Mouse (Mus musculus): Measurements from ENCODE around the gene Gm21188.
"Not testable (repeated sequence)": the region's sequence is repeated elsewhere in the genome, so short reads cannot be mapped to it uniquely, and the experiment has no call there.

Gene Gm21188

DNA sequence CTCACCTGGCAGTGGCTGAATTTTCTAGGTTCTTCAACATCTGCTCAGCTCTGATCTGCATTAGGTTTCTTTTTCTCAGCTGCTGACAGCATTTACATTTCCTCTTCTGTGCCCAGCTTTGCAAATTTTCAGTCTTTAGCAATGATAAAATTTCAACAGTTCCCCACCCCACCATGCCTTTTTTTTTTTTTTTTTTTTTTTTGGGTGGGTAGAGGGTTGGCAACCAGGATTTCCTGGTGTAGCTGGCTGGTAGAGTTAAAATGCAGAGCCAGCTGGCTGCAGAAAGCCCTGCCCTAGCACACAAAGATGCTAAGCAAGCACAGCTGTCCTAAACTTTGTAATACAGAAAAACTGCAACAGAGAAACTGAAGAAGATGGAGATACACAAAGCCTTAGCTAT lies at the start of gene Gm21188:
Gene Gm21188, minus strand, starts transcription at position 110 of the 400 bp plus-strand sequence.
- DNase-seq = not testable (repeated sequence)

DNA sequence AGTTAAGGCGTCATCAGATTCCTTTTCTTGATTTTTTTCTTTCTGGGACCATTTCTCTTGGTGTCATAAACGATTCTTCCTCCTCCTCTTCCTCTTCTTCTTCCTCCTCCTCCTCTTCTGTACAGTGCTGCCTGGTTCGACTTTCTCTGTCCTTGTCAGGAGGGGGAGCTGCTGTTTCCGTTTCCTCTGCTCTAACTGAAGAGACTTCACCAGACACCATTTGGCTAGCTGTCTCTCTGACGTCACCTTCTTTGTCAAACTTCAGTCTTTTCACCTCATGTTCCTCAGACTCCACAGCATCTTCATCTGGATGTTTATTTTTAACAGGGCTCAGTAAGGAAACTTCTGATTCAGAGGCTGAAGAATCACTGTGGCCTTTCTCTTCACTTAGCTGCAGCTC lies 47.3 kb upstream of the Gm21188 start:
- not testable (repeated sequence) for DNase-seq

DNA sequence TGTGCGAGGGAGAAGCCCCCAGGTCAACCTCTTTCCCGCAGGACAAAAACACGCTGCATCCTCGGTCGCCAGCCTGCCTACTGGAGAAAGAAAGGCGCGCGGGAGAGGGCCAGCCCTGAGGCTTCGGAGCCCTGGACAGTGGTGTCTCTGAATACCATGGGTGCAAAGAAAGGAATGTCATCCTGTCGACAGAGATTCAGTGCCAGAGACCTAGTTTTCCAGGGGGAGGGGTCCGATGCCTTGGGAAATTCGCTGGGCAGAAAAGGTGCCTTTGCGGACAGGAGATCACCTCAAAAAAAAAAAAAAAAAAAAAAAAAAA lies 44.9 kb upstream of the Gm21188 start:
- DNase-seq = not testable (repeated sequence)

DNA sequence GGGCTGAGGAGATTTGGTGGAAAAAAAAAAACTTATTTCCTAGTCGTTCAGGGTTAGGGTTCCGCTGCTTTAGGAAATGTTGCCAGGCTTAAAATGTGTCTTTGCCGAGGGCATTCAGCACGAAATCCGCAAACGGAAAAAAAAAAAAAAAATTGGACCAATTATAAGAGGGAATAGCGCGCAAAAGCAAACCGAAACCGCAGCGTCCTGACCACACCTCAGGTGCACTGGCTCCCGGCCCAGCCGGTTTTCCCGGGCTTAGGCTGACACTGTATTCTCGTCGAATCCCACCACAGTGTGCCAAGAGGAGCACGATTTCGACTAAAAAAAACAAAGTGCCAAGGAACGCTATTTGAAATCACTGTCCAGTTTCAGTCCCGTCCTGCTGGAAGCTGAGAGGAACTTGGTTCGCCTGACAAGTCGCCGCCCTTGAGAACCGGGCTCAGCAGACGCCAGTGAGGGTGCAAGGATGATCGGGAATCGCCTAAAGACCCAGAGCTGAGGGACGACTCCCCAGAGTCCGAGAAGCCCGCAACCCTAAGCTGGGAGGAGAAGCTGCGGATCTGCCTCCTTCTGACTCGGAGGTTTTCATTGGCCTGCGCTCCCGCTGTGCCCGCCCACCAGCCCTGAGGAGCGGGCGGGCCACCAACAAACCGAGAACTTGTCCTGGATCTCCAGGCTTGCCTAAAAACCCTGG lies 44.4 kb upstream of the Gm21188 start:
- DNase-seq = peak in 1 of 2 experiments; percentile 22

DNA sequence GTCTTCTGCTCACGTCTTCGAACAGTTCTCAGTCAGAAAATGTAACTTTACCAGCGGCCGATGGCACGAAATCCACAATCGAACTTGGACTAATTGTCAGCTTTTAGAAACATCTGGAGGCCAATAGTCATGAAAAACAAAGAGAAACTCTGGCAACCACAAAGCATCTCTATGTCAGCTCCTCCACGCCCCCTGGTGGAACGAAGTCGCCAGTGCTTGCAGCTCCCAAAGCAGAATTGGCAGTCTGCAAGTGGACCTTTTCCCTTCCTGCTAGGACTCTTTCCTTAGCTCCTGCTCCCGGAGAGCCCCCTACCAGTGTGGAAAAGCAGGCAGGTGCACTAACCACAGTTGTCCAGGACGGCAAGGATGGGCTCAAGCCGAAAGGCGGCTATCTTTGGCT lies 41.0 kb upstream of the Gm21188 start:
- not testable (repeated sequence) for DNase-seq

DNA sequence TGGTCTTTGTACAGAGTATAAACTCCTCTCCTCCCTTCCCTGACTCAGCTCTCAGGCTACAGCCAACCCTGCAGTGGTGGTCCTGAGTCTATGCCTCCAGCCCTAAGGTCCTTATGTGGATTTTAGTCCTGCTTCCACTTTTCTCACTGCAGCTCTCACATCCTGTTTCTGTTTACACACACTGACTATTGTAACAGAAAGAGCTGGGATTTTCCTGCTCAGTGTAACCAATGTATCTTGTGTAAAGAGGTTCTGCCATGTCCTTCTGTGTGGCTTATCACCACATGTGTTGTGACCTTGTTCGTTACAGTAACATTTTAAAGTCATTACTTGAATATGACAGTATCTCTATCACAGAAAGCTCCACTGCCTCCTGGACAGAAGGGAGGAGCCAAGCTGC lies 27.6 kb upstream of the Gm21188 start:
- not testable (repeated sequence) for DNase-seq

DNA sequence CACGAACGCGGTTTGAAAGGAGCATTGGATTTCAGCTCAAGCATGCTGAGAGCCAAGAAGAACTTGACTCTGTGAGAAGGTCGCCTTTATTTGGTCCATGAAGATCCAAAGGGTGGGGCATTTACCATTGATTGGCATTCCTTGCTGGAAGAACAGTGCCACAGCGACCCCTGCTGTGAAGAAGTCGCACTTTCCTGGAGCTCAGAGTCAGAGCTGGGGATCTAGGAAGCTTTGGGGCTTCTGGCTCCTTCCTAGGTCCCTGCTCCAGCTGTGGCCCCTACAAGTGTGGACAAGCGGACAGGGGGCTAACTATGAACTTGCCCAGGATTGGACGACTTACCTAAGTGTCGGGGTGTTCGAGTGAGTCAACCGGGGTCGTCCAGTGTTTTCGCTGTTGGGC lies 18.9 kb upstream of the Gm21188 start:
- not testable (repeated sequence) for DNase-seq

DNA sequence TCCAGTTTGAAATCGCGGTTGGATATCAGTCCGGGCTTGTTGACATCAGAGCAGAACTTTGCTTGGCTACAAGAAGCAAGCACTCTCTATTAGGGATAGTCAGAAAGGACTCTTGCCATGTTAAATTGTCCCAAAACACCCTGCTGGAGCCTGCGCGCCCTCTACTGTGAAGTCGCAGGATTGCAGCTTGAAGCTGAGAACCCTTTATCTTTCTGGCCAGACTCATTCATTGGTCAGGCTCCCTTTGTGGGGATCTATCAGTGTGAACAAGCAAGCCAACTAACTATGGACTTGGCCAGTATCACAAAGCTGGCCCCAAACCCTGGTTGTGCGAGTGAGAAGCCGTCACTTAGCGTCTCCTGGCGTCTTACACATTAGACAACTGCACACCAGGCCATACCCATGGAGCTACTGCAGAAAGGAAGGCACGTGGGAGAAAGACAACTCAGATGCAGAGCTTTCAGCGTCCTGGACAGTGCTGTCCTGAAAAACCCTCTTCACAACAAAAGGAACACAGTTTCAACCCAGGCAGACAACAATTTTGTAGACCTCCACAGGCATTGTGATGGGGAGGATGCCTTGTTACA lies 18.1 kb upstream of the Gm21188 start:
- DNase-seq = not testable (repeated sequence)

DNA sequence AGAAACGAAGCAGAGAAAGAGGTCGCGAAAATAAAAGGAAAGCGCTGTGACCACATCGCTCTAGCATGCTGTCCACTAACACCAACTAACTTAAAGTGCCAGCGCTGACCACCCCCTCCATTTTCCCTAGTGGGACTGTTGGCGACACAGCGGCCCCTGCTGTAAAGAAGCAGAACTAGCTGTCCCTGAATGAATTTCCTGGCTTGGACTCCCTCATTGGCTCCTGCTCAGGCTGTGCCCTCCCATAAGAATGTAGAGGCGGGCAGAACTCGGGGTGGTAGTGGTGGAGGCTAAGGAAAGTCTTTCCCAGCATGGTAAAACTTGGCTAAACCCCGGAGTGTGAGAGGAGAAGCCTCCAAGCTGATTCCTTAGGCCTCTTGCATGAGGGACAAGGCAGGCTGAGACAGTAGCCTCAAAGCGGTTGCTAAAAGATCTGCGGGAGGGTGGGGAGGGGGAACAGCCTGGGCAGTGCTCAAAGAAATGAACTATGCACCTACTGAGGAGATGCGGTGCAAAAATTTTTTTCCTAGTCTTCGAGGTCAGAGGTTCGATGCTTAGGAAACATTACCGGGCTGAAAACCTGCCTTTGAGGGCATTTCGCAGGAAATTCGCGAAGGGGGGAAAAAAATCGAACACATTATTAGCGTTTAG lies 11.6 kb upstream of the Gm21188 start:
- DNase-seq = not testable (repeated sequence)

DNA sequence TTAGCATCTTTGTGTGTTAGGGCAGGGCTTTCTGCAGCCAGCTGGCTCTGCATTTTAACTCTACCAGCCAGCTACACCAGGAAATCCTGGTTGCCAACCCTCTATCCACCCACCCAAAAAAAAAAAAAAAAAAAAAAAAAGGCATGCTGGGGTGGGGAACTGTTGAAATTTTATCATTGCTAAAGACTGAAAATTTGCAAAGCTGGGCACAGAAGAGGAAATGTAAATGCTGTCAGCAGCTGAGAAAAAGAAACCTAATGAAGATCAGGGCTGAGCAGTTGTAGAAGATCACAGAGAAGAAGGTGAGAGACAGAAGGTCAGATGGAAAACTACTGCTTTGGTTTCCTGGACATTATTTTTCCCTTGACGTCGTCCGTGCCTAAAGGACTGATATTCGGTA lies 10.9 kb upstream of the Gm21188 start:
- DNase-seq = not testable (repeated sequence)

DNA sequence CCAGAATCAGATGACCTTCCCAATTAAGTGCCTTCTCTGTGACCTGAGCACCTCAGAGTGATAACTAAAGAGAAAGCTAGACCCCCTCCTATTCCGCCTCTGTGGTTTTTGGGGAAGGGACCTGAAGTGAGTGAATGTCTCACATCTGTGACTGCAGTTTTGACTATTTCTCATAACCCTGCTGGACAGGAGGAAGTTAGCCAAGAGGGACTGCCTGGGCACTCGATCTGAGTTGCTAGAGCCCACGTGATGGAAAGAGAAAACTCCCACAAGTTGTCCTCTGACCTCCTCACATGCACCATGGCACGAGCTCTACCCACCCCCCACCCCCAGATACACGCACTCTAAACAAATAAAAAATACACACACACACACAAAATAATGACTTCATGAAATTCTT lies 3.4 kb downstream of the Gm21188 start:
- not testable (repeated sequence) for DNase-seq

DNA sequence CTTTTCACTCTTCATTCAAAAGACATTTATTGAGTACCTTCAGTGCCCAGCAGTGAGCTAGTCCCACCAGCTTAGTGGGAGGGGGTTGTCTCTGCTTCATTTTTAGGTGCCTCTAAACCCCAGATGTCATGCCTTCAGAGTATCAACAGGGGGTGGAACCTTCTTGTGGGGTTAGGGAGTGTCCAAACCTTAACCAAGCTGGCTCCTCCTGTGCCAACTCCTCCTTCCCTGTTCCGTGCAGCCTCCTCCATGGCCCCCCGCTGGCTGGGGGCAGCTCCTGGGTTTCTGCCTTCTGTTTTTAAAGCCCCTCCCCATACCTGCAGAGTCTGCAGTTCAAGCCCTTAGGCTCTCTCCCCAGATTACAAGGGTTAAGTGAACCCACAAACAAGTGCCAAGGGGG lies 3.8 kb downstream of the Gm21188 start:
- DNase-seq = not testable (repeated sequence)

DNA sequence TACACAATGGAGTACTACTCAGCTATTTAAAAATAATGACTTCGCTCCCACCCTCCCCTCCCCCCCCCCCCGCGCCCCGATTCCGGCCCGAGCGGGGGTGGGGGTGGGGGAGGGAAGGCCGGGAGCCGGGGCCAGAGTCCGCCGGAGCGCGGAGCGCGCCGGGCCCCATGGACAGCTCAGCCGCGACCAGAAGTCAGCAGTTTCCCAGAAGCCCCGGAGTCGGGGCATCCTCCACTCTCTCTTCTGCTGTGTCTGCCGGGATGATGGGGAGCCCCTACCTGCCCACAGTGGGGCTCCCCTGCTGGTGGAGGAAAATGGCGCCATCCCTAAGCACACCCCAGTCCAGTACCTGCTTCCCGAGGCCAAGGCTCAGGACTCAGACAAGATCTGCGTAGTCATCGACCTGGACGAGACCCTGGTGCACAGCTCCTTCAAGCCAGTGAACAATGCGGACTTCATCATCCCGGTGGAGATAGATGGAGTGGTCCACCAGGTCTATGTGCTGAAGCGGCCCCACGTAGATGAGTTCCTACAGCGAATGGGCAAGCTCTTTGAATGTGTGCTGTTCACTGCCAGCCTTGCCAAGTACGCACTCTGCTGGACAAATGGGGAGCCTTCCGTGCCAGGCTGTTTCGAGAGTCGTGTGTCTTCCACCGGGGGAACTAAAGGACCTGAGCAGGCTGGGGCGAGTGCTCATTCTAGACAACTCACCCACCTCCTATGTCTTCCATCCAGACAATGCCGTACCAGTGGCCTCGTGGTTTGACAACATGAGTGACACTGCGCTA lies 5.4 kb downstream of the Gm21188 start:
- DNase-seq = not testable (repeated sequence)

DNA sequence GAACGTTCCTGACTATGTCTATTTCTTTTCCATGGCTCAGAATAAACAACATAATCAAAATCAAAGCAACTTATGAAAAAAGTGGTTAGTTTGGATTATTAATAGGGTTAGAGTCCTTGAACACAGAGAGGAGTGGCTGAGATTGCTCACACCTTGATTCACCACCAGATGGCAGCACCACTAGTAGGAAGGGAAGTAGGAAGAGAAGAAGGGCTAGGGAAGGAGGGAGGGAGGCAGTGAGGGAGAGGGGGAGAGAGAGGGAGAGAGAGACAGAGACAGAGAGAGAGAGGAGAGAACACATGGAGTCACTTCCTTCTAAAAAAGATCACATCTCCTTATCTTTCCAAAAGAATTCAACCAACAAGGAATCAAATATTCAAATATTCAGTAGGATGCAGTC lies 10.8 kb downstream of the Gm21188 start:
- peak in 1 of 2 experiments; percentile 73 for DNase-seq

DNA sequence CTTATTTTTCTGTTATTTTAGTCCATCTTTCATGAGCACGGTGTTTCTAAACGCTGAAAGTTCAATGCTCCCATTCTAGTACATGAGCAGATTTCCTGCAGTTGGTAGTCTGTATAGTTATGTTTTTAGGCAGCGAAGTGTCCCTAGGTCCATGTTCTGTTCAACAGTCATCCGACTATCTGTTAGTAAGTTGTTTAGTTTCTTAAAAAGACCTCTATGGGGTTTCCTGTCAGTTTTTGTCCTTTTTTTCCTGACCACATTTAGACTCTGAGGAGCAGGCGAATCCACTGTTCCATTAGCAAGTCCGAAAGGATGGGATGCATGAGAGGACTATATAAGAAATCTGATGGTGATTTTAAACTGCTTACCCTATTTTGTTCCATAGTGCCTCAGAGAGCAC lies 14.1 kb downstream of the Gm21188 start:
- not testable (repeated sequence) for DNase-seq

DNA sequence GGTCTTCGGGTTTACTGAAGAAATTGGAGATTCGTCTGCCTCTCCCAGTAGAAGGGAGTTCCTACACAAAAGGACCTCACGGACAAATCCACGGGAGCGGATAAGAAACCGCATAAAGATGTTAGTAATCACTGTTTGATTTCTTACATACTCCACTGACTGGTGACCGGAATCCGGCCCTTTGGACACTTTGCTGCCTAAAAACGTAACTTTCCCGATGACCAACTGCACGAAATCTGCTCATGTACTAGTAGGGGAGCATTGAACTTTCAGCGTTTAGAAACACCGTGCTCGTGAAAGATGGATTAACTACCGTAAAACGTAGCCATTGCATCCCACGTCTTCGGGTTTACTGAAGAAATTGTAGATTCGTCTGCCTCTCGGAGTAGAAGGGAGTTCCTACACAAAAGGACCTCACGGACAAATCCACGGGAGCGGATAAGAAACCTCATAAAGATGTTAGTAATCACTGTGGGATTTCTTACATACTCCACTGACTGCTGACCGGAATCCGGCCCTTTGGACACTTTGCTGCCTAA lies 15.3 kb downstream of the Gm21188 start:
- DNase-seq = not testable (repeated sequence)

DNA sequence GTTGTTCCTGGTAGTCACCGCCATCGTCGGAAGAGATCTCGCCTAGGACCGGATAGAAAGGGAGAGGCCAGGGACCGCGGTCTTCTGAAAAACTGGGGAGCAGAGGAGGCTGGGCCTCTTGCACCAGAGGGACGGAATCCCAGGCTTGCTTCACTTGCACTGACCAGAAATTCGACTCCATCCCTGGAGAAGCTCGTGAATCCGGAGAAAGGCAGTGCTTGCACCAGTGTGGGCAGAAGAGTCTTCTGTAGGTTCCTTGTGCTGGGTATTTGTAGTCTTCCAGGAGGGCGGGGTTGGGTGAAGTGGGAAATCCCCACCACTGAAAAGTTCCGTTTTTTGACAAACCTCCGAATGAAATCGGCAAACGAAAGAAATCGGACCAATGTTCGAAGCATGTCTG lies 16.8 kb downstream of the Gm21188 start:
- DNase-seq = not testable (repeated sequence)

DNA sequence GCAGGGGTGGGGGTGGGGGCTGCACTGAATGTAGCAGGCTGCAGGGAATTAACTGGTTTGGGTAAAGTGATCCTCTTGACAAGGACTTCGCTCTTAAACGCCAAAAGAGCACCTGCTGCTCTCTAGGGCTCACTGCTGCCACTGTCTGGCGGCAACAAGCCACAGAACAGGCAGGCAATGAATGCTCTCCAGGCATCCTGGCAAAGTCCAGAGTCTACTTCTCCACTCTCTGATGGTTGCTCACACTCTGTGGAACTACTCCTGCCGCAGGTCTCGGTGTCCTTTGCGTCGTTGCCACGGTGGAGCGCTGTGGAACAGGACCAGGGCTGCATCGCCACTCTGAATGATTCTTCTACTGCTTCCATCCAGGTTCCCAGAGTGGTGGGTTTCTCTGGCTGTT lies 17.4 kb downstream of the Gm21188 start:
- not testable (repeated sequence) for DNase-seq

DNA sequence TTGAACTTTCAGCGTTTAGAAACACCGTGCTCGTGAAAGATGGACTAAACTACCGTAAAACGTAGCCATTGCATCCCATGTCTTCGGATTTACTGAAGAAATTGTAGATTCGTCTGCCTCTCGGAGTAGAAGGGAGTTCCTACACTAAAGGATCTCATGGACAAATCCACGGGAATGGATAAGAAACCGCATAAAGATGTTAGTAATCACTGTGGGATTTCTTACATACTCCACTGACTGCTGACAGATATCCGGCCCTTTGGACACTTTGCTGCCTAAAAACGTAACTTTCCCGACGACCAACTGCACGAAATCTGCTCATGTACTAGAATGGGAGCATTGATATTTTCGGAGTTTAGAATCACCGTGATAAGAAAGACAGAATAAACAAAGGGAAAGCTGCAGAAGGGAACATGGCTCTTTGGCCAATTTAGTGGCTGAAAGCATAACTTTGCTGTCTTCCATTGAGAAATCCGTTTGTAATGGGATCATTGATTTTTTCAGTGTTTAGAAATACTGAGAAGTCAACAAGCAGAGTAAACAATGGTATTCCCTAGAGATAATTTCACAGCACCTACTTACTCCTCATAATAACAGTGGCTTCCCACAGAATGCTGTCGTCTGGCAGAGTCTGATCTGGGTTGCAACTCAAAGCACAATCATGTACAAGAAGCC lies 18.3 kb downstream of the Gm21188 start:
- DNase-seq = peak in 1 of 2 experiments; percentile 49

DNA sequence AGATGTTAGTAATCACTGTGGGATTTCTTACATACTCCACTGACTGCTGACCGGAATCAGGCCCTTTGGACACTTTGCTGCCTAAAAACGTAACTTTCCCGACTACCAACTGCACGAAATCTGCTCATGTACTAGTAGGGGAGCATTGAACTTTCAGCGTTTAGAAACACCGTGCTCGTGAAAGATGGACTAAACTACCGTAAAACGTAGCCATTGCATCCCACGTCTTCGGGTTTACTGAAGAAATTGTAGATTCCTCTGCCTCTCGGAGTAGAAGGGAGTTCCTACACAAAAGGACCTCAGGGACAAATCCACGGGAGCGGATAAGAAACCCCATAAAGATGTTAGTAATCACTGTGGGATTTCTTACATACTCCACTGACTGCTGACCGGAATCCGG lies 20.3 kb downstream of the Gm21188 start:
- not testable (repeated sequence) for DNase-seq

DNA sequence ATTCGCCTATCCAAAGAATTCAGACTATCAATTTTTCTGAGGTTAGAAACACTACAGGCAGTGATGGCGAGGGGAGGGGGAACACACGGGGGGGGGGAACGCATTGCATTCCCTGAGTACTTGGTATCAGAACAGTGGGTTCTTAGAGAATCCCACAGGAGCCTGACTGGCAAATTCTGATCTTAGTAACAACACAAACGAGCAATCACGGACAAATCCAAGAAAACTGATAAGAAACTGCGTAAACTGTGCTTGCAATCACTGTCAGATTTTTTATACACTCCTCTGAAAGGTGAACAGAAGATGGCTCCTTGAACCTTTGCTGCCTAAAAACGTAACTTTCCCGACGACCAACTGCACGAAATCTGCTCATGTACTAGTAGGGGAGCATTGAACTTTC lies 24.6 kb downstream of the Gm21188 start:
- not testable (repeated sequence) for DNase-seq

DNA sequence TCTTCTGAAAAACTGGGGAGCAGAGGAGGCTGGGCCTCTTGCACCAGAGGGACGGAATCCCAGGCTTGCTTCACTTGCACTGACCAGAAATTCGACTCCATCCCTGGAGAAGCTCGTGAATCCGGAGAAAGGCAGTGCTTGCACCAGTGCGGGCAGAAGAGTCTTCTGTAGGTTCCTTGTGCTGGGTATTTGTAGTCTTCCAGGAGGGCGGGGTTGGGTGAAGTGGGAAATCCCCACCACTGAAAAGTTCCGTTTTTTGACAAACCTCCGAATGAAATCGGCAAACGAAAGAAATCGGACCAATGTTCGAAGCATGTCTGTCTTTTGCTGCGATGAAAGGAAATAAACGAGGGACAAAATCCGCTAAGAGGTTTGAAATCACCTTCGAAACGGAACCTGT lies 25.1 kb downstream of the Gm21188 start, which contains the start of gene Gm36079:
Gene Gm36079, minus strand, starts transcription at position 101 of the 400 bp plus-strand sequence.
- not testable (repeated sequence) for DNase-seq
